Mouse (Mus musculus) stomach, postnatal 0 days (tissue): ENCODE results near the gene 6030408B16Rik.

ENCODE experiments used
- CTCF ChIP-seq: IDR thresholded peaks from 2 replicates; pipeline ENCODE4 v1.5.1; 2016; ENCODE audit warnings: antibody characterized with exemption, low read depth, mild to moderate bottlenecking, moderate library complexity
- EP300 ChIP-seq: optimal IDR thresholded peaks from 2 replicates; pipeline ENCODE3; 2016; ENCODE audit warnings: antibody characterized with exemption

DNA sequence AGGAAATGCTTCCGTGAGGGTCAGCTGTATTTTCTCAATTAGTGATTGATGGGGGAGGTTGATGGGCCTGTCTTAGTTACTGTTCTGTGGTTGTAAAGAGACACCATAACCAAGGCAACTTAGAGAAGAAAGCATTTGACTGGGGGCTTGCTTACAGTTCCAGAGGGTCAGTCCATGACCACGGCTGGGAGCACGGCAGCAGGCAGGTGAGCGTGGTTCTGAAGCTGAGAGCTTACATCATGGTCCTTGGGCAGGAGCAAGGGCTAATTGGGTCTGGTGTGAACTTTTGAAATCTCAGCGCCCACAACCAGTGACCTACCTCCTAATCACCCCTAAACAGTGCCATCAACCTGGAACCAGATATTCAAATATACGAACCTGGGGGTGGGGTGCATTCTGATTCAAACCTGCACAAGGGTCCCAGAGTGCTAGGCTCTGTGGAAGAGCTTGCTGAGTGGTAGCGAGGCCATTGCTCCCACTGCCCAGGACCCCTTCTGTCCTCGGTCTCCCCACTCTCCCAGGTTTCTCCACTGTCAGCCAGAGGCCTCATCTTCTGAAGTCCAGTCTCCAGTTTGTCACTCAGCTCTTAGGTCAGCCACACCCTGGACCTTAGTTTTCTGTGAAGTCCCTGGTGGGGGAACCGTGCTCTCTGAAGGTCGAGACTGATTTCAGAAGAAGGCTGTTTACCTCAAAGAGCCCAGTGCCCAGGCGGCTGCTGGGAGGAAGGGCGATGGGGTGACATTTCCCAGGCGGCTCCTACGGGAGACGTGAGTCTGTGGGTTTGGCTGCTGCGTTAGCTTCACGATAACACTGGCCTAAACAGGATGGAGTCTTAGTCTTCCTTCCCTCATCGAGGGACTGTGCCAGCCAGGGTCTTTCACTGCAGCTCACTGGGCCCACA, 24.2 kb downstream of the 6030408B16Rik start:
- no peak for TF ChIP-seq CTCF
- no peak for TF ChIP-seq EP300
